Mouse (Mus musculus) lung, embryonic 16.5 days (tissue): ENCODE data around the gene Xiap. TPM values are rescaled to one million over a fixed set of nuclear protein-coding genes. Genes with fewer than 3 reads are reported as not detected.

ENCODE experiments used
- ATAC-seq: fragments of 200-750 bp; cut with Nextera tagmentation; 2 replicates; pipeline ENCODE4 v1.8.0; 2017; ENCODE audit warnings: low read depth, mild to moderate bottlenecking, moderate library complexity
- H3K27ac ChIP-seq: fragments of 300-500 bp; sonication (generic); 2 replicates; pipeline ENCODE4 v1.5.1; 2014; ENCODE audit warnings: mild to moderate bottlenecking, control low read depth, low read length
- H3K27me3 ChIP-seq: fragments of 300-500 bp; sonication (generic); 2 replicates; pipeline ENCODE4 v1.6.1; 2014; ENCODE audit warnings: low read depth, low read length, mixed read lengths; ENCODE audit not compliant: control insufficient read depth, insufficient read depth
- H3K36me3 ChIP-seq: fragments of 300-500 bp; sonication (generic); 2 replicates; pipeline ENCODE4 v1.6.1; 2014; ENCODE audit warnings: low read length; ENCODE audit not compliant: control insufficient read depth, insufficient read depth
- H3K4me1 ChIP-seq: fragments of 300-500 bp; sonication (generic); replicated peaks from 2 replicates; pipeline ENCODE4 v1.6.1; 2014; ENCODE audit warnings: low read length, mixed read lengths; ENCODE audit not compliant: control insufficient read depth, insufficient read depth
- H3K4me2 ChIP-seq: fragments of 300-500 bp; sonication (generic); 2 replicates; pipeline ENCODE4 v1.6.1; 2014; ENCODE audit warnings: low read depth, low read length, control low read depth
- H3K4me3 ChIP-seq: fragments of 300-500 bp; sonication (generic); 2 replicates; pipeline ENCODE4 v1.5.1; 2014; ENCODE audit warnings: mild to moderate bottlenecking, low read length, control low read depth
- H3K9ac ChIP-seq: fragments of 300-500 bp; sonication (generic); 2 replicates; pipeline ENCODE4 v1.6.1; 2014; ENCODE audit warnings: low read length, control low read depth
- H3K9me3 ChIP-seq: fragments of 300-500 bp; sonication (generic); 2 replicates; pipeline ENCODE4 v1.6.1; 2016; ENCODE audit warnings: low read length; ENCODE audit not compliant: control insufficient read depth
- WGBS: fragments of 180-500 bp; shearing (Covaris S2); extraction: QIAGEN DNeasy Blood & Tissue Kit; methylation state at CpG from one replicate; pipeline ENCODE4 v1.1.7; 2014; 5-methylcytosine and 5-hydroxymethylcytosine counted together
- polyA plus RNA-seq: library from polyadenylated mRNA; unstranded; fragments of >200 nt; fragmentation: Nextera tagmentation; extraction: Ambion mirVana; gene quantifications from 2 replicates; pipeline ENCODE4 v1.2.1, GENCODE M21; 2015

Gene Xiap
- polyA plus RNA-seq, 1 experiment from 2014 or later = 18.5 TPM

DNA sequence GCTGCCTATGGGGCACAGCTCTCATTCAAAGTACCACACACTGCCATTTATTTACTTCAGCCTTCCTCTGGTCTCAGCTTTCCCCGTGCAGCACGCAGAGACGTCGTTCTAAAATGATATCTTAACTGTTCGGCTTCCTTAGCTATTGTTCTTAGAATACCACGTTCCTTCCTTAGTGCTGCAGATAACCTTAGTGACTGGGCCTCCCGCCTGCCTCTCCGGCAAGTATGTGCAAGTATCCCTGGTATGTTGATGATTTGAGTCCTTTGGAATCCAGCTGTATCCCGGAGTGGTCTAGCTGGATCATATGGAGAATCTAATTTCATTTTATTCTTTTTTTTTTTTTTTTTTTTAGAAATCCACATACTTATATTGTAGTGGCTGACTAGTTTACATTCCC is 80.4 kb downstream of the Xiap start:
- H3K4me2 ChIP-seq = no peak overlapping the region
- no peak overlapping the region for H3K4me3 ChIP-seq
- no peaks in the 10 kb centered on the region for H3K9me3 ChIP-seq
- peaks cover 4% of the 10 kb centered on the region; the same call in 1 of the 2 replicates for H3K4me1 ChIP-seq
- 22% methylated on average over 9 of the region's 9 CpGs for WGBS
- H3K27ac ChIP-seq = peak overlapping the region; percentile 60
- no peak overlapping the region for H3K9ac ChIP-seq
- H3K36me3 ChIP-seq = no peaks in the 10 kb centered on the region
- no peaks in the 10 kb centered on the region for H3K27me3 ChIP-seq
- peak; percentile 94 for ATAC-seq

DNA sequence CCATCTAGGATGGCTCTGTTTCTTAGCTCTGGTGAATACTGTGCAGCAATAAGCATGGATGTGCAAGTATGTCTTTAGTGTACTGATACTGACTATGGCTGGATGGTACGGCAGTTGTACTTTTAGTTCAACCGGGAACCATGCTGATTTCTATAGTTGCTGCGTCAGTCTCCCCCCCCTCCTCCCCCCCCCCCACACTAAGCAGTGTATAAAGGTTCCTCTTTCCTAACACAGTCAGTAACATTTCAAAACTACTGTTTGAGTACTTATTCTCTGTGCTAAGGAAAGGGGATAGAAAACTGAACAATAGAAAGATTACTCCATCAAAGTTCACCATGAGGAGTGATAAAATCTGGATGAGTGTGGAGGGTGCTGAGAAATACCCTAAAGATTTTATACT is 83.1 kb downstream of the Xiap start:
- no peak overlapping the region for H3K27ac ChIP-seq
- WGBS = 75% methylated on average over 3 of the region's 3 CpGs
- no peaks in the 10 kb centered on the region for H3K36me3 ChIP-seq
- no peak for ATAC-seq
- H3K27me3 ChIP-seq = no peaks in the 10 kb centered on the region
- no peak overlapping the region for H3K4me2 ChIP-seq
- H3K9me3 ChIP-seq = no peaks in the 10 kb centered on the region
- no peak overlapping the region for H3K4me3 ChIP-seq
- H3K9ac ChIP-seq = no peak overlapping the region
- H3K4me1 ChIP-seq = peaks cover 4% of the 10 kb centered on the region; the same call in 1 of the 2 replicates

DNA sequence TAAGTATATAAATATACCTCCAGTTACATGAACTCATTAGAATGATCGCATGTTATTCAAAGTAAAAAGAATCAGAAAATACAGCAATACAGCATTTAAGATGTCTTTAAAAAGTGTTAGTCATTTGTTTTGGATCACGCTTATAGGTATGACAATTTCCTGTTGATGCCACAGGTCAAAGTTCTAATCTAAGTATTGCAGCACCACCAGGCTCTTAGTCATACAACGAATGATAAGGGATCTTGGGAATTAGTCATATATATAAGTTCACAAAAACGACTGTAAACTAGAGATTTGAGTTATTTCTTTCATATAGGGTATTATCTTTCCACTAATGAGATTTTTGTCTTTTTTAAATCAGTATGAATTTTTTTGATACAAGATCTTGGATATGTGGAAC is 84.5 kb downstream of the Xiap start:
- Histone ChIP-seq H3K9ac (no peak overlapping the region), H3K9me3 (no peaks in the 10 kb centered on the region), H3K4me3 (no peak overlapping the region), H3K27ac (no peak overlapping the region), H3K36me3 (no peaks in the 10 kb centered on the region), H3K4me2 (no peak overlapping the region), H3K4me1 (peaks cover 8% of the 10 kb centered on the region), H3K27me3 (no peaks in the 10 kb centered on the region)
- WGBS = 70% methylated on average over 4 of the region's 4 CpGs
- ATAC-seq = no peak

DNA sequence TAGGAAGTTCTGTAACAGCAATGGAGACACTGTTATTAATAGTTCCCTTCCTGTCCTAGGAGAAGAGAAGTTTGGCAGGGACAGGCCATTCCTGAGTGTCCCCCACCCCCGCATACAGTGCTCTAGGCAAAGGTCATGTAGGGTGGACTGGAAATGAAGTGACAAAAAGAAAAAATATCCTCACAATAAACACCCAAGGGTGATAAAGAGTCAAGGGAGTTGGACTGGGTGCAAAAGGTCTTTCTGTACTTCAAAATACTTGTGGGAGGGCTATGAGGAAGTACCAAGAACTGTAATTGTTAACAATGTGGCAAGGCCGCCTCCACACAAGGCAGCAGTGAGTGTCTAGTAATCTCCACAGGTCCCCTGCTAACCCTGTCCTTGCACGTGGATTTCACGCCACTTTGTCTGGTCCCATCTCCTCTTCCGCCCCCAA is 88.6 kb downstream of the Xiap start:
- 0 out of 2 replicates have a peak, but pooled peaks have one; percentile 9 for ATAC-seq

DNA sequence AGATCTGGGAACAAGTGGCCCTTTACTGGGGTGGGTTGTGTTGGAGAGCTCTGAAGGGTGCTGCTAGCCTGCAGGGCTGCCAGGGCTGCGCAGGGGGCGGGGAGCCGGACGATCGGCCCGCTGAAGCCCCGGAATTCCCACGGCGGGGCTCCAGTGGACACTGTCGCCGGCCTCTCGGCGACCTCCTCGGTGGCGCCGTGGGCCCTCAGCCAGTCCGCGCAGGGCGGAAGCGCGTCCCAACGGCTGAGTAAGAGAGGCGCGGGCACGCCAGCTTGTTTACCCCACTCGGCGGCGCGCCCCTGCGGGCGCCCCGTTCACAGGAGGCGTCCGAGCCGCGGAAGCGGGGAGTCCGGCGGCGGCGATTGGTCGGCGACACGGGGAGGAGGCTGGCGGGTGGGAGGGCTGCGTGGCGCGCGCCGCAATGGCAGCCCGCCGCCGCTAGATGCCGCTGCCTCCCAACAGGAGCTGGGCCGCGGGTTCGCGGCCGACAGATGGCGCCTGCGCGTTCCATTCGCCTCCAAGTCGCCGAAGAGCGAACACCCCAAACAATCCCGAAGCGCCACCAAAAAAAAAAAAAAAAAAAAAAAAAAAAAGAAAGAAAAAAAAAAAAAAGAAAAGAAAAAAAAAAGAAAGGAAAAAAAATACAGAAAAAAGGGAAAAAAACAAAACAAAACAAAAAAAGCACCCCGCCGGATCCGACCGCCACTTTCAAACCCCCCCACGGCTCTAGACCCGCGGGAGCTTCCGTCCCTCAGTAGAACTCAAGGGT is 89.5 kb downstream of the Xiap start, which contains the start of gene Stag2:
Gene Stag2 (plus strand): TSS at position 530 of the 769 bp plus-strand sequence.
- 9% methylated on average over 71 of the region's 76 CpGs for WGBS
- peak within 1 kb of the TSS; percentile 94 for H3K9ac ChIP-seq

More for the DNA sequence above, 88.6 kb downstream of the Xiap start:
- peak overlapping the region; percentile 48 for H3K4me2 ChIP-seq
- H3K27ac ChIP-seq = peak overlapping the region; percentile 96
- no peaks in the 10 kb centered on the region for H3K9me3 ChIP-seq
- peak overlapping the region; percentile 48 for H3K4me3 ChIP-seq
- no peaks in the 10 kb centered on the region for H3K27me3 ChIP-seq
- H3K36me3 ChIP-seq = no peaks in the 10 kb centered on the region
- H3K4me1 ChIP-seq = peaks cover 5% of the 10 kb centered on the region; the same call in 1 of the 2 replicates
- H3K9ac ChIP-seq = peak overlapping the region; percentile 63
- WGBS = 44% methylated on average over 5 of the region's 5 CpGs

DNA sequence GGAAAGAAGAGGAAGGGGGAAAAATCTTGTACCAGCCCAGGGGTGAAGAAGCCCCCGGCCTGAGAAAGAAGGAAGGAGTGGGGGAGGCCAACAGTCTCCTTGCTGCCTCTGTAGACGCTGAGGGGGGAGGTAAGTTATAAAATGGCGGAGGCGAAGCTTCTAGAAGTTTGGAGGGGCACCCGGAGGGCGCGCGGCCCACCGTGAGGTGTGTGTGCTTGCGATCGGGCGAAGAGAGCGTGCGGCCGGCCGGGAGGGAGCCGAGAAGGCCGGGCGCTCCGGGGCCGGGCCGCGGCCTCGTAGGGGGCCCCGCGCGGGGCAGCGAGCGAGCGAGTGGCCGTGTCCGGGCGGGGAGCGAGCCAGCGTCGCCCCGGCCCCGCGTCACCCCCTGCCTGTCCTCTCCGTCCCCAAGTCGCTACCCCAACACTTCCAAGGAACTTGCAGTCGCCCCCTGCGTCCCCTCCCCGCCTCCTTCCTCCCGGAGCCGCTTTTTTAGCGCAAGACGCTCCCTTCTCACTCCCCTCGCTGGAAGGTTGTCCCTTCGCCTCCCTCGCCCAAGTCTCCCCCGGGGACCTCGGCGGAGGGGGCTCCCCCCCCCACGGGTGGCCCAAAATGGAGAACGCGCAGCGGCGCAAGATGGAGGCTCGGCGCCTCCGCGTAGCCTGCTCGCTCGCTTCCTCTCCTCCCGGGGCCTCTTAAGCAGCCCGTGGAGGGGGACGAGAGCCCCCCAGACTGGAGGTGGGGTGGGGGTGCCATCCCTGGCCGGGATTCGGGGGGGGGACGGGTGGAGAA is 90.3 kb downstream of the Xiap start:
- H3K4me3 ChIP-seq = peak overlapping the region; percentile 64
- H3K27me3 ChIP-seq = no peaks in the 10 kb centered on the region
- 13% methylated on average over 28 of the region's 71 CpGs for WGBS
- H3K36me3 ChIP-seq = no peaks in the 10 kb centered on the region
- H3K4me1 ChIP-seq = peaks cover 5% of the 10 kb centered on the region; the same call in 1 of the 2 replicates
- H3K9me3 ChIP-seq = no peaks in the 10 kb centered on the region
- peak; percentile 17 for ATAC-seq
- H3K4me2 ChIP-seq = peak overlapping the region; percentile 50
- peak overlapping the region; percentile 99 for H3K27ac ChIP-seq
- peak overlapping the region; percentile 94 for H3K9ac ChIP-seq

More for the DNA sequence above, 89.5 kb downstream of the Xiap start, which contains the start of gene Stag2:
- Histone ChIP-seq H3K4me2 (peak within 1 kb of the TSS; percentile 50), H3K36me3 (no peaks in the 10 kb centered on the region), H3K9me3 (no peaks in the 10 kb centered on the region), H3K27me3 (no peaks in the 10 kb centered on the region), H3K4me3 (peak within 1 kb of the TSS; percentile 64), H3K27ac (peak within 1 kb of the TSS; percentile 99), H3K4me1 (peaks cover 5% of the 10 kb centered on the region; the same call in 1 of the 2 replicates)
- ATAC-seq = peak; percentile 82

DNA sequence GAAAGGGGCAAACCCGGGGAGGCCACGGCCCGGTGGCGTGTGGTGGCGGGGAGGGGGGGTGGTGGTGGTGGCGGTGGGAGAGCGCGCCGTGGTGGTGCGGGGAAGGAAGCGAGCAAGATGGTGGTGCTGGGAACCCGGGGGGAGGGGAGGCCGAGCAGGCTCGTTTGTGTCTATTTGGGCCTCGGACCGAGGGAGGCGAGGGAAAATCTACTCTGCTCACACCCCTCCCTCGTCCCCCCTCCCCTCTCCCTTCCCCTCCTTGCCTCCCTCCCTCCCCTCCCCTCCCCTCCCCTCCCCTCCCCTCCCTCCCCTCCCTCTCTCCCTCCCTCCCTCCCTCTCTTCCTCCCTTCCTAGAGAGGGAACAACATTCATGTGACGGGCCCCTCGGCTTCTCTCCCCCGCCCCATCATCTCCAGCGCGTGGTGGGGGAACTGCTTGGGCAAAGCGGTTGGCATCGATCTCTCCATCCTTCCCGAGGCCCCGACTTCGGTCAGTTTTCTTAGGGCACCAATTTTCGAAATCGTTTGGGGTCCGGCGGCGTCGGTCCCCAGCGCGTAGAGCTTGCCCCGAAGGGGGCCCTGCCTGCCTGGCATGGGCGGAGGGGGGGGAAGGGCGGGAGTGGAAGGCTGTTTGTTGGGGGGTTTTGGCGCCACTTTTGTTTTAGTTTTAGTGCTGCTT is 91.0 kb downstream of the Xiap start:
- Histone ChIP-seq H3K9me3 (no peaks in the 10 kb centered on the region), H3K4me3 (peak overlapping the region; percentile 64), H3K9ac (peak overlapping the region; percentile 94), H3K27ac (peak overlapping the region; percentile 99), H3K4me2 (peak overlapping the region; percentile 55), H3K4me1 (peaks cover 5% of the 10 kb centered on the region; the same call in 1 of the 2 replicates), H3K27me3 (no peaks in the 10 kb centered on the region), H3K36me3 (no peaks in the 10 kb centered on the region)
- ATAC-seq = peak; percentile 75
- WGBS = 12% methylated on average over 19 of the region's 40 CpGs

DNA sequence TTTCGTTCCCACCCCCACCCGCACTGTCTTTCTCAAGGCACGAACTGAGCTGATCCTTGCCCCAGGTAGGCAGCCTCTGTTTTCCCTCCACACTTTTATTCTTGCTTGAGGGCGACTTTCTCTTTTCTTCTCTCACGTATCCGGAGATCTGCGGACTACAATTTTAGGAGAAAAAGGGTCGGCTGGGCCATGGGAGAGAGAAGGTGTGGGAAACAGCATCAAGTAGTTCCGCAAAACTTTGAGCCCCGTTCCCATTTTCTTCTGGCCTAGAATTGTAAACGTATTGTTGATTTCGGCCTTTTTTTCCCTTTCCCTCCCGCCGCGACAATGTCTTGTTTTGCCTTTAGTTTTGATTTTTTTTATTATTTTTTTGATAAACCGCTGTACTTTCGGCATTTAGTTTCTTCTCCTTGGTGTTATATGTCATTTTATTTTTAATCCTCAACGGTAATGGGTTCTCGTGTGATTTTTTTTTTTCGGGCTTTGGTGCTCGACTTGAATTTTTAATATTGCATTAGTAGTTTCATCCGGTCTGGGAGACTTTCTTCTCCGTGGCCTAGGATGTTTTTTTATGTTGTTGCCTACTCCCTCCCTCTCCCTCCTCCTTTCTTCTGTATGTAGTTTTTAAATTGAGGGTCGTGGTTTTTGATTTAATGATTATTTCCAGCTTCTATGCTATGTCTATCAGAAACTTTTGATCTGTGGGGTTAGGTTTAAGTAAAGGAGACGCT is 91.7 kb downstream of the Xiap start:
- 14% methylated on average over 25 of the region's 25 CpGs for WGBS
- no peaks in the 10 kb centered on the region for H3K9me3 ChIP-seq
- H3K27ac ChIP-seq = peak overlapping the region; percentile 98
- no peaks in the 10 kb centered on the region for H3K36me3 ChIP-seq
- peaks cover 5% of the 10 kb centered on the region; the same call in 1 of the 2 replicates for H3K4me1 ChIP-seq
- peak overlapping the region; percentile 61 for H3K4me3 ChIP-seq
- H3K4me2 ChIP-seq = peak overlapping the region; percentile 55
- peak overlapping the region; percentile 71 for H3K9ac ChIP-seq
- no peaks in the 10 kb centered on the region for H3K27me3 ChIP-seq
- ATAC-seq = no peak
